Mouse (Mus musculus) ES-E14 (cell line): Measurements from ENCODE around the gene Ccdc149. TPM values are rescaled to one million over a fixed set of nuclear protein-coding genes. Genes with fewer than 3 reads are reported as not detected.

Experiments used
- DNase-seq: peaks from one replicate; pipeline ENCODE4 v3.0.0-alpha.2; 2013; ENCODE audit warnings: low read depth, low spot score
- H3K27ac ChIP-seq: 2 replicates; pipeline ENCODE4 v1.5.1; 2012; ENCODE audit warnings: low read depth, mild to moderate bottlenecking, low read length, moderate library complexity, mixed read lengths; ENCODE audit not compliant: poor library complexity, insufficient read depth, severe bottlenecking
- H3K36me3 ChIP-seq: 2 replicates; pipeline ENCODE4 v1.6.1; 2012; ENCODE audit warnings: mild to moderate bottlenecking, low read length, moderate library complexity, mixed read lengths; ENCODE audit not compliant: control insufficient read depth, poor library complexity, insufficient read depth, severe bottlenecking
- H3K4me1 ChIP-seq, 2 experiments: fragments of 150-350 bp in 1 of 2; sonication (generic) in 1 of 2; 2 replicates each; pipeline ENCODE4 v1.6.1; 2012; ENCODE audit warnings: low read length in 2 of 2, mild to moderate bottlenecking in 1 of 2, mixed read lengths in 1 of 2; ENCODE audit not compliant: control insufficient read depth in 2 of 2, insufficient read depth in 2 of 2, poor library complexity in 1 of 2
- H3K4me3 ChIP-seq, 2 experiments: fragments of 150-350 bp in 1 of 2; sonication (generic) in 1 of 2; 2 replicates each; pipeline ENCODE4 v1.5.1; 2012; ENCODE audit warnings: low read length in 2 of 2, low read depth in 1 of 2, mild to moderate bottlenecking in 1 of 2, mixed read lengths in 1 of 2; ENCODE audit not compliant: insufficient read depth in 1 of 2, poor library complexity in 1 of 2, severe bottlenecking in 1 of 2
- H3K9ac ChIP-seq: 2 replicates; pipeline ENCODE4 v1.6.1; 2012; ENCODE audit warnings: low read depth, mild to moderate bottlenecking, low read length, mixed read lengths; ENCODE audit not compliant: poor library complexity, insufficient read depth, severe bottlenecking
- H3K9me3 ChIP-seq: fragments of 150-350 bp; sonication (generic); 2 replicates; pipeline ENCODE4 v1.6.1; 2012; ENCODE audit warnings: low read depth, mild to moderate bottlenecking, low read length; ENCODE audit not compliant: control insufficient read depth, insufficient read depth
- CHD2 ChIP-seq: IDR thresholded peaks from 2 replicates; pipeline ENCODE4 v1.6.1; 2014; ENCODE audit warnings: mild to moderate bottlenecking, low read depth, low read length, inconsistent platforms
- HCFC1 ChIP-seq: IDR thresholded peaks from 2 replicates; pipeline ENCODE4 v1.6.1; 2012; ENCODE audit warnings: low read length, inconsistent platforms, borderline replicate concordance; ENCODE audit not compliant: insufficient read depth
- MAFK ChIP-seq: IDR thresholded peaks from 2 replicates; pipeline ENCODE4 v1.6.1; 2014; ENCODE audit warnings: mild to moderate bottlenecking, low read depth, low read length, inconsistent platforms; ENCODE audit not compliant: insufficient read depth
- ZC3H11A ChIP-seq: IDR thresholded peaks from 2 replicates; pipeline ENCODE4 v1.6.1; 2012; ENCODE audit warnings: low read depth, mild to moderate bottlenecking, inconsistent platforms, low read length, borderline replicate concordance
- ZNF384 ChIP-seq: IDR thresholded peaks from 2 replicates; pipeline ENCODE4 v1.6.1; 2012; ENCODE audit warnings: low read depth, low read length, inconsistent platforms
- in situ Hi-C, 2 experiments: fragments of 600-800 bp; cut with MboI; formaldehyde crosslinking; loops; one replicate each; pipeline ENCODE4 v1.15.1; 2025; ENCODE audit warnings: low sequenced_read_pairs in 2 of 2, inconsistent platforms in 1 of 2; ENCODE audit not compliant: unreplicated experiment in 2 of 2
- total RNA-seq: library from RNA; depleted of rRNA; stranded (reverse); fragments of 300-350 nt; gene quantifications from 2 replicates; pipeline ENCODE4 v1.2.3, GENCODE M21; 2012

The Ccdc149 gene
- total RNA-seq, 1 experiment, result 0.27 TPM

- no peak overlapping the region for H3K4me3 ChIP-seq
- in situ Hi-C loops, result no loop called here
- DNase-seq, result no peak
- H3K9ac ChIP-seq, result no peak overlapping the region
- H3K4me1 ChIP-seq, result no peaks in the 10 kb centered on the region
- TF ChIP-seq CHD2 (no peak), MAFK (no peak), ZNF384 (no peak), HCFC1 (no peak), ZC3H11A (no peak)
- H3K9me3 ChIP-seq, result no peaks in the 10 kb centered on the region
- no peak overlapping the region for H3K27ac ChIP-seq
- no peaks in the 10 kb centered on the region for H3K36me3 ChIP-seq
These were observed 115.7 kb downstream of the Ccdc149 start for GRCm38 (mm10) chr5:52355612-52356011.

- in situ Hi-C loops, result no loop called here
- TF ChIP-seq ZNF384 (no peak), ZC3H11A (no peak), HCFC1 (no peak), CHD2 (no peak), MAFK (no peak)
- Histone ChIP-seq H3K9ac (no peak overlapping the region), H3K4me3 (no peak overlapping the region), H3K27ac (no peak overlapping the region), H3K36me3 (no peaks in the 10 kb centered on the region), H3K9me3 (no peaks in the 10 kb centered on the region), H3K4me1 (no peaks in the 10 kb centered on the region)
- DNase-seq, result no peak
These were observed 116.9 kb downstream of the Ccdc149 start for GRCm38 (mm10) chr5:52354441-52354840.

DNA sequence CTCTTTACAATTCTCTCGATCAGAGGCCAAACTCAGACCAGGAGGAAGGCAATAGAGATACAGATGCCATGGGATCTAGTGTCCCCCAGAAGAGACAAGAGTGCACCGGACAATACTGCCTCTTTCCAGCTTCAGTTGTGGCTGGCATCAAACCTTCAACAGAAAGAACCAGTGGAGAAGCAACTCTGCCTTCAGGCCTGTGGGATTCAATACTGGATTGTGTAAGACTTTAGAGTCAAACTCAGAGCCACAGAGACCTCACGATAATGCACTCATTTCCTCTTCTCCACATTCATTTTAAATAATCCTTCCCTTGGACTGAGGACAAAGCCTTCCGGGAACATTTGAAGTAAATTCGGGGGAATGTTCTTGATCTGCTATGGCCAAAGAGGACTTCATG is 118.6 kb downstream of the Ccdc149 start:
- Histone ChIP-seq H3K4me3 (no peak overlapping the region), H3K4me1 (no peaks in the 10 kb centered on the region), H3K36me3 (no peaks in the 10 kb centered on the region), H3K9ac (no peak overlapping the region), H3K27ac (no peak overlapping the region), H3K9me3 (no peaks in the 10 kb centered on the region)
- no peak for DNase-seq
- TF ChIP-seq MAFK (no peak), ZNF384 (no peak), CHD2 (no peak), HCFC1 (no peak), ZC3H11A (no peak)
- in situ Hi-C loops, result no loop called here

GRCm38 (mm10) chr5:52351561-52351960 is 119.8 kb downstream of the Ccdc149 start:
- Histone ChIP-seq H3K27ac (no peak overlapping the region), H3K9ac (no peak overlapping the region), H3K9me3 (no peaks in the 10 kb centered on the region), H3K36me3 (no peaks in the 10 kb centered on the region), H3K4me1 (no peaks in the 10 kb centered on the region), H3K4me3 (no peak overlapping the region)
- in situ Hi-C loops, result no loop called here
- no peak for TF ChIP-seq MAFK
- TF ChIP-seq HCFC1, result no peak
- no peak for TF ChIP-seq ZNF384
- TF ChIP-seq CHD2, result no peak
- TF ChIP-seq ZC3H11A, result no peak
- DNase-seq, result no peak

DNA sequence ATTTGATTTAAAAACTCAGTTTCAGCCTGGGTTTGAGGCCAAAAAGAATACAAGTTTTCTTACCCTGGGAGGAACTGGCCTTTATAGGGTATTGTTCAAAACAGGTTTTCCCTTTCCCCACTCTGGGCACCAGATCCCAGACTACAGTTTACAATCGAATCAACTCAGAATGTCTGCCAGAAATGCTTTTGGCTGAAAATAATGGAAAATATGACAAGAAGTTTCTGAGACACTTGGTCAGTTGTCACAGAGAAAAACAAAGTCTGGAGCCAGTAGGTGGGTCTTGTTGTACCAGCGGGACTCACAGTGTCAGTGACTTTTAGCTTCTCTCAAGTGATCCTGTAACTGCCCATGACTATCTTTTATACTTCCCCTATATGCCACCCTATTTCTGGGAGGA is 120.9 kb downstream of the Ccdc149 start:
- Histone ChIP-seq H3K4me1 (no peaks in the 10 kb centered on the region), H3K36me3 (no peaks in the 10 kb centered on the region), H3K9me3 (no peaks in the 10 kb centered on the region), H3K9ac (no peak overlapping the region), H3K27ac (no peak overlapping the region), H3K4me3 (no peak overlapping the region)
- DNase-seq, result no peak
- in situ Hi-C loops, result no loop called here
- no peak for TF ChIP-seq CHD2
- no peak for TF ChIP-seq MAFK
- TF ChIP-seq HCFC1, result no peak
- no peak for TF ChIP-seq ZNF384
- TF ChIP-seq ZC3H11A, result no peak
